Comparison of ENCODE assay signal across 13 mouse cellular contexts in genomic region chr2:126607553-126608203, GRCm38 (mm10). TPM values are rescaled to one million over a fixed set of nuclear protein-coding genes. Genes with fewer than 3 reads are reported as not detected.
A peak's percentile ranks its signal among the peaks of the same experiment; 100 is the strongest.
DNase-seq lines count a peak whose midpoint lies in the region; ATAC-seq lines count a peak whose summit lies in the region.
"Had no signal": no experiment of that assay in that cellular context is flagged by ENCODE, and none has a peak within 500 bp of the region (broad histone marks: within the 10 kb centered on the region; RNA-seq: fewer than 3 reads in every experiment).

No protein-coding gene starts in this region.

- no peaks in the 10 kb centered on the region for H3K27me3 ChIP-seq in liver, embryonic 11.5 days (replicated peaks; ENCODE audit: control insufficient read depth, insufficient read depth, low read length)
- H3K27me3 ChIP-seq in heart, embryonic 16.5 days (ENCODE audit: control insufficient read depth, insufficient read depth, low read length) = no peaks in the 10 kb centered on the region
- H3K27me3 ChIP-seq in forebrain, embryonic 12.5 days = no peaks in the 10 kb centered on the region
- H3K27me3 ChIP-seq: hindbrain, embryonic 12.5 days; neural tube, embryonic 12.5 days had no signal

- no peaks in the 10 kb centered on the region for H3K9me3 ChIP-seq in liver, embryonic 11.5 days (ENCODE audit: control insufficient read depth, low read length)
- H3K9me3 ChIP-seq in heart, embryonic 16.5 days (replicated peaks; ENCODE audit: control insufficient read depth, low read length) = no peaks in the 10 kb centered on the region
- no peaks in the 10 kb centered on the region for H3K9me3 ChIP-seq in forebrain, embryonic 12.5 days
- H3K9me3 ChIP-seq: hindbrain, embryonic 12.5 days; neural tube, embryonic 12.5 days had no signal

- H3K27ac ChIP-seq in liver, embryonic 11.5 days (ENCODE audit: low read depth, low read length) = no peak overlapping the region
- H3K27ac ChIP-seq in heart, embryonic 16.5 days (ENCODE audit: low read length) = peak overlapping the region; percentile 69
- no peak overlapping the region for H3K27ac ChIP-seq in forebrain, embryonic 12.5 days
- H3K27ac ChIP-seq: hindbrain, embryonic 12.5 days; left cerebral cortex, adult 2 months; neural tube, embryonic 12.5 days had no signal

- H3K4me3 ChIP-seq in liver, embryonic 11.5 days (ENCODE audit: low read depth, low read length) = no peak overlapping the region
- H3K4me3 ChIP-seq in heart, embryonic 16.5 days (ENCODE audit: low read length) = peak overlapping the region; percentile 3; the same call in 1 of the 2 replicates
- H3K4me3 ChIP-seq in forebrain, embryonic 12.5 days (replicated peaks) = no peak overlapping the region
- H3K4me3 ChIP-seq: hindbrain, embryonic 12.5 days; left cerebral cortex, adult 2 months; neural tube, embryonic 12.5 days had no signal

- no peaks in the 10 kb centered on the region for H3K36me3 ChIP-seq in liver, embryonic 11.5 days (ENCODE audit: control insufficient read depth, insufficient read depth, low read length)
- no peaks in the 10 kb centered on the region for H3K36me3 ChIP-seq in heart, embryonic 16.5 days (ENCODE audit: control insufficient read depth, insufficient read depth)
- H3K36me3 ChIP-seq in forebrain, embryonic 12.5 days (replicated peaks) = no peaks in the 10 kb centered on the region
- H3K36me3 ChIP-seq: hindbrain, embryonic 12.5 days; neural tube, embryonic 12.5 days had no signal

- no peaks in the 10 kb centered on the region; the same call in 1 of the 2 replicates for H3K4me1 ChIP-seq in liver, embryonic 11.5 days (replicated peaks; ENCODE audit: control insufficient read depth, insufficient read depth, low read length)
- peaks cover 8% of the 10 kb centered on the region for H3K4me1 ChIP-seq in heart, embryonic 16.5 days (ENCODE audit: control insufficient read depth, insufficient read depth, low read length)
- no peaks in the 10 kb centered on the region for H3K4me1 ChIP-seq in forebrain, embryonic 12.5 days
- H3K4me1 ChIP-seq: hindbrain, embryonic 12.5 days; neural tube, embryonic 12.5 days had no signal

- no peak for ATAC-seq in liver, embryonic 11.5 days (replicated peaks; ENCODE audit: low FRiP score)
- peak; percentile 20; the same call in 1 of the 2 replicates for ATAC-seq in common myeloid progenitor, adult 5-6 weeks (replicated peaks; ENCODE audit: low read depth, poor library complexity, severe bottlenecking)
- ATAC-seq in heart, embryonic 16.5 days (replicated peaks; ENCODE audit: extremely low read depth, insufficient read depth, low FRiP score) = peak; percentile 45; the same call in 1 of the 2 replicates
- ATAC-seq in forebrain, embryonic 12.5 days (ENCODE audit: low FRiP score) = no peak
- ATAC-seq: forebrain, postnatal 0 days had no signal

- 52% methylated on average over 10 of the region's 10 CpGs for WGBS in liver, embryonic 11.5 days
- 44% methylated on average over 10 of the region's 10 CpGs for WGBS in heart, embryonic 16.5 days
- WGBS in forebrain, embryonic 12.5 days = 77% methylated on average over 10 of the region's 10 CpGs

- peak overlapping the region; percentile 21; the same call in 1 of the 2 replicates for H3K4me2 ChIP-seq in liver, embryonic 11.5 days
- H3K4me2 ChIP-seq in heart, embryonic 16.5 days (ENCODE audit: low read depth, low read length) = peak overlapping the region; percentile 38; the same call in 1 of the 2 replicates
- no peak overlapping the region for H3K4me2 ChIP-seq in forebrain, embryonic 12.5 days
- H3K4me2 ChIP-seq: hindbrain, embryonic 12.5 days; neural tube, embryonic 12.5 days had no signal

- DNase-seq in liver, embryonic 11.5 days (ENCODE audit: low spot score) = no peak
- DNase-seq in liver = no peak
- peak; percentile 31 for DNase-seq in skeletal muscle tissue, adult 2 months (ENCODE audit: low read depth, low spot score)
- DNase-seq in thymus, adult 18-20 months = no peak
- DNase-seq: cerebellum, adult 18-20 months; forebrain, postnatal 0 days; right cerebral cortex, adult 18-20 months had no signal

- H3K9ac ChIP-seq in liver, embryonic 11.5 days (ENCODE audit: low read depth, low read length) = no peak overlapping the region
- 0 out of 2 replicates have a peak overlapping the region, but pooled peaks have one; percentile 15 for H3K9ac ChIP-seq in heart, embryonic 16.5 days (ENCODE audit: low read length)
- no peak overlapping the region for H3K9ac ChIP-seq in forebrain, embryonic 12.5 days
- H3K9ac ChIP-seq: forebrain, postnatal 0 days; hindbrain, embryonic 12.5 days; neural tube, embryonic 12.5 days had no signal

RNA-seq across cellular contexts. Expression of gene Hdc, which starts 11.4 kb away (rescaled TPM):
- polyA plus RNA-seq in liver, embryonic 11.5 days (2014; fragmentation: Nextera tagmentation; extraction: Ambion mirVana) = 7.4 and 9.4 TPM in 2 replicates
- 16.9 and 19.1 TPM in 2 replicates for total RNA-seq in common myeloid progenitor, adult 5-6 weeks (2017)
- 9.8 and 11.4 TPM in 2 replicates for polyA plus RNA-seq in heart, embryonic 16.5 days (2015; fragmentation: Nextera tagmentation; extraction: Ambion mirVana)
- polyA plus RNA-seq in forebrain, embryonic 12.5 days (2016; fragmentation: Nextera tagmentation; extraction: Ambion mirVana) = 0.90 and 0.91 TPM in 2 replicates

RNA-seq across cellular contexts. Expression of gene Slc27a2, which starts 55.5 kb away (rescaled TPM):
- 39.0 and 39.6 TPM in 2 replicates for polyA plus RNA-seq in liver, embryonic 11.5 days (2014; fragmentation: Nextera tagmentation; extraction: Ambion mirVana)
- 0.55 and 0.68 TPM in 2 replicates for total RNA-seq in common myeloid progenitor, adult 5-6 weeks (2017)
- 0.66 and 0.80 TPM in 2 replicates for polyA plus RNA-seq in heart, embryonic 16.5 days (2015; fragmentation: Nextera tagmentation; extraction: Ambion mirVana)
- 5.2 and 8.8 TPM in 2 replicates for polyA plus RNA-seq in forebrain, embryonic 12.5 days (2016; fragmentation: Nextera tagmentation; extraction: Ambion mirVana)

Comparison
In these comparisons a context has a peak if more than half of its experiments do, and no peak if none do; other contexts are left out.
1. ATAC-seq: peak in common myeloid progenitor, adult 5-6 weeks (single experiment) and heart, embryonic 16.5 days (single experiment); none in liver, embryonic 11.5 days (single experiment) and forebrain, embryonic 12.5 days (single experiment).